Mouse (Mus musculus) heart, embryonic 15.5 days (tissue): ENCODE data around the gene Olfr576. TPM values are rescaled to one million over a fixed set of nuclear protein-coding genes. Genes with fewer than 3 reads are reported as not detected.

Source experiments
- ATAC-seq: fragments of 200-750 bp; cut with Nextera tagmentation; replicated peaks from 2 replicates; pipeline ENCODE4 v1.8.0; 2017; ENCODE audit warnings: low read depth, moderate TSS enrichment; ENCODE audit not compliant: insufficient number of reproducible peaks, insufficient read depth, low FRiP score
- H3K27ac ChIP-seq: fragments of 300-500 bp; sonication (generic); 2 replicates; pipeline ENCODE4 v1.5.1; 2015; ENCODE audit warnings: mild to moderate bottlenecking, inconsistent platforms
- H3K27me3 ChIP-seq: fragments of 300-500 bp; sonication (generic); 2 replicates; pipeline ENCODE4 v1.6.1; 2015; ENCODE audit warnings: inconsistent platforms
- H3K36me3 ChIP-seq: fragments of 300-500 bp; sonication (generic); 2 replicates; pipeline ENCODE4 v1.6.1; 2015; ENCODE audit warnings: mild to moderate bottlenecking, inconsistent platforms
- H3K4me1 ChIP-seq: fragments of 300-500 bp; sonication (generic); replicated peaks from 2 replicates; pipeline ENCODE4 v1.6.1; 2015; ENCODE audit warnings: inconsistent platforms
- H3K4me2 ChIP-seq: fragments of 300-500 bp; sonication (generic); 2 replicates; pipeline ENCODE4 v1.6.1; 2015; ENCODE audit warnings: inconsistent platforms, mild to moderate bottlenecking, moderate library complexity
- H3K4me3 ChIP-seq: fragments of 300-500 bp; sonication (generic); 2 replicates; pipeline ENCODE4 v1.5.1; 2015; ENCODE audit warnings: mild to moderate bottlenecking, inconsistent platforms
- H3K9ac ChIP-seq: fragments of 300-500 bp; sonication (generic); 2 replicates; pipeline ENCODE4 v1.6.1; 2015; ENCODE audit warnings: mild to moderate bottlenecking, inconsistent platforms
- H3K9me3 ChIP-seq: fragments of 300-500 bp; sonication (generic); replicated peaks from 2 replicates; pipeline ENCODE4 v1.6.1; 2016; ENCODE audit warnings: inconsistent platforms
- WGBS: fragments of 180-500 bp; shearing (Covaris S2); methylation state at CpG from one replicate; pipeline ENCODE4 v1.1.7; 2015; ENCODE audit warnings: mixed read lengths; 5-methylcytosine and 5-hydroxymethylcytosine counted together
- polyA plus RNA-seq: library from polyadenylated mRNA; unstranded; fragments of >200 nt; fragmentation: Nextera tagmentation; extraction: Ambion mirVana; gene quantifications from 2 replicates; pipeline ENCODE4 v1.2.1, GENCODE M21; 2015

Gene Olfr576
- polyA plus RNA-seq, 1 experiment from 2014 or later: not detected

DNA sequence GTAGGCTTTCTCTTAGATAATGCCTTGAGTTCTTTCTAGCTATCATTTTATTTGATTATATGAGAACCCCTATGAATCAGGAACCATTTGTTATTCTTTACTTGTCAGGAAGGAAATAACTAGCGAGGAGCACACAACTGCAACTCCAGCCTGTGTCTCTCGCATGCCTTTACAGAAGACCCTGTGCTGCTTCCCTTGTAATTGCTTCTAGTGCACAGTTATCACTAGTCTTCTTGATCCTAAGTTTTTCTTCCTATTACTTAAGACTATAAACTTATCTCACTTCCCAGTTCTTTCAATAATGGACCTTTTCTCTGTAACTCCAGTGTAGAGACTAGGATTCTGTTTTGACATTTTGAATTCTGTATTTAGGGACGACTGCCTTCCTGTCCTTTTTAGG is 4.3 kb upstream of the Olfr576 start:
- no peak overlapping the region for H3K9ac ChIP-seq
- 62% methylated on average over 3 of the region's 3 CpGs for WGBS
- no peak for ATAC-seq
- H3K36me3 ChIP-seq: no peaks in the 10 kb centered on the region
- H3K4me3 ChIP-seq: no peak overlapping the region
- H3K4me1 ChIP-seq: no peaks in the 10 kb centered on the region
- H3K4me2 ChIP-seq: no peak overlapping the region
- no peak overlapping the region for H3K27ac ChIP-seq
- no peaks in the 10 kb centered on the region for H3K9me3 ChIP-seq
- no peaks in the 10 kb centered on the region for H3K27me3 ChIP-seq

DNA sequence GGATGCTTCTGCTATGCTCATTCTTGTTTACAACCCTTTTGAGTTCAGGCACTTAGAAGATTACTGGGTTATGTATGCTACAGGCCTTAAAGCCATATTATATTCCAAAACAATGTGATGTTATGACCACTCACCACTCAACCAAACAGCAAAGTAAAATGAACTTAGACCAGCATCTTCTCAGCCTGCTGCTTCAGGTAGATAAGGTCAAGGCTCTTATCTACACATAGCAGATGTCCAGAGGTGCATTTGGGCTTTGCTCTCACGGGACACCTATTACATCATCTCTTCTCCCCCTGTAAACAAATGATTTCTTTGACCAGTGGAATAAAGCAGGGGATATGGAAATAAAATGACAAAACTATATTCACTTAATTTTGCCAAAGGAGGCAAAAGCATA is 3.9 kb upstream of the Olfr576 start, which contains the start of gene Olfr575:
Gene Olfr575 (minus strand): TSS at position 183 of the 400 bp plus-strand sequence.
- 20% methylated on average over 1 of the region's 1 CpGs for WGBS
- no peak within 1 kb of the TSS for H3K4me3 ChIP-seq
- no peaks in the 10 kb centered on the region for H3K4me1 ChIP-seq
- H3K9me3 ChIP-seq: no peaks in the 10 kb centered on the region
- H3K9ac ChIP-seq: no peak within 1 kb of the TSS
- H3K4me2 ChIP-seq: no peak within 1 kb of the TSS
- no peaks in the 10 kb centered on the region for H3K27me3 ChIP-seq
- H3K27ac ChIP-seq: no peak within 1 kb of the TSS
- ATAC-seq: no peak
- no peaks in the 10 kb centered on the region for H3K36me3 ChIP-seq

DNA sequence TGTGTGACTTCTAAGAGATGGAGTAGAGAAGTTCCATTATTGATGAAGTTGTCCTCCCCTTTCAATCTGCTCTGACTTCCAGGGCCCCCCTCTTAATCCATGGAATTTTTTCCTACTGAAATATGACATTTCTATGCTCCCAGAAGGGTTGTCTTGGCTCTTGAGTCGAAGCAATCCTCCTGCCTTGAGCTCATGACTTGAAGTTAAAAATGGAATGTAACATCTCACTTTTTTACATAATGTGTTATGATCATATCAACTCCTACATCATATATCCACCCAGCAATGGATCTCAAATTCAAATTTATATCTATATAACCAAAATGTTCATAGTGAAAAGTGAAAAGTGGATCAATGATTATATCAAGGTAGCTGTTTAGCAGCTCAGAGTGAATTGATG is 11.9 kb downstream of the Olfr576 start:
- H3K9ac ChIP-seq: no peak overlapping the region
- no peaks in the 10 kb centered on the region for H3K36me3 ChIP-seq
- 42% methylated on average over 1 of the region's 1 CpGs for WGBS

DNA sequence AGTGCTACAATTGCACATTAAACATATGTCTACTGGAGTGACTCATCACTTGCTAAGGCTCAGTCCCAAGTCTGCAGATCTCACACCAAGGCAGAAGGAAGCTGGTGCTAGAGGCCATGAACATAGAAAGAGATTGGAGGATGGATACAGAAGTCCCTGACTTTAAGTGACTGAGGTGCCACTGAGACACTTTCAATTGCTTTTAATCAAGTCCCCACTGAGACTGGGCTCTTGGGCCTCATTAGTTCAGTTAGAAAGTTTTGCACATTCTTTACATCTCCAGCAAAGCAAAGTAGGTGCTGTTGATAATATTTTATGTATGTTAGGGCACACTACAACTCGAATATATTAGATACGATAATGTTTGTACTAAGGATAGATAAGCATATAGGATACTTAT is 13.4 kb downstream of the Olfr576 start, which contains the start of gene Olfr577:
Gene Olfr577 (minus strand): TSS at position 101 of the 400 bp plus-strand sequence.
- H3K27ac ChIP-seq: no peak within 1 kb of the TSS
- H3K36me3 ChIP-seq: no peaks in the 10 kb centered on the region
- no peak within 1 kb of the TSS for H3K4me2 ChIP-seq
- no peak within 1 kb of the TSS for H3K4me3 ChIP-seq
- no peak within 1 kb of the TSS for H3K9ac ChIP-seq
- ATAC-seq: no peak
- H3K27me3 ChIP-seq: no peaks in the 10 kb centered on the region
- H3K4me1 ChIP-seq: no peaks in the 10 kb centered on the region
- WGBS: 70% methylated on average over 2 of the region's 2 CpGs
- no peaks in the 10 kb centered on the region for H3K9me3 ChIP-seq

More for the DNA sequence above, 11.9 kb downstream of the Olfr576 start:
- H3K9me3 ChIP-seq: no peaks in the 10 kb centered on the region
- H3K4me3 ChIP-seq: no peak overlapping the region
- no peak overlapping the region for H3K27ac ChIP-seq
- H3K4me1 ChIP-seq: no peaks in the 10 kb centered on the region
- no peaks in the 10 kb centered on the region for H3K27me3 ChIP-seq
- no peak overlapping the region for H3K4me2 ChIP-seq
- no peak for ATAC-seq

DNA sequence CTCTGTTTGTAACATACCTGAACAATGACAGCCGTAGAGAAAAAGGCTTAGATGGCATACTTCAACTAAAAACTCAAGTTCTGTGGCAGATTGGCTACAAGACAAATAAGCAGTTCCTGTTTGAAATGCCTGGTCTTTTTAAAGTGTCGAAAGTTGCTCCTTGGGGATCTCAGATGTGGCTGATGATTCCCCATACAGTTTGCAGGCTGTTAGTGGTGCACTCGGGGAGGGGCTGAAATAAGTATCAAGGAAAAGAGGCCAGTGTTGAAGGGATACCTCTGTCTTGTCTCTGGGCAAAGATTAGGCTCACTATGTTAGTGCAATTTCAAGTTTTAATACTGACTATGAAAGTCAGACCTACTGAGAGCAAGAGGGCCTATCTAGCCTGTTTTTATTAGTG is 26.8 kb downstream of the Olfr576 start, which contains the start of gene Olfr578:
Gene Olfr578 (minus strand): TSS at position 101 of the 400 bp plus-strand sequence.
- Histone ChIP-seq H3K27me3 (no peaks in the 10 kb centered on the region), H3K9me3 (no peaks in the 10 kb centered on the region), H3K4me3 (no peak within 1 kb of the TSS), H3K9ac (no peak within 1 kb of the TSS), H3K36me3 (no peaks in the 10 kb centered on the region), H3K4me2 (no peak within 1 kb of the TSS), H3K4me1 (no peaks in the 10 kb centered on the region), H3K27ac (no peak within 1 kb of the TSS)
- no peak for ATAC-seq
- WGBS: 48% methylated on average over 3 of the region's 3 CpGs

Other genes with a start within 250 kb of the Olfr576 start
- not detected in 2 replicates for gene Olfr33, start 243.6 kb upstream of the Olfr576 start, polyA plus RNA-seq
- not detected in 2 replicates for gene Olfr559, start 235.2 kb upstream of the Olfr576 start, polyA plus RNA-seq
- gene Olfr560, start 203.3 kb upstream of the Olfr576 start, polyA plus RNA-seq: not detected in 2 replicates
- 0.15 and 0.33 TPM in 2 replicates for gene Olfr78, start 203.2 kb upstream of the Olfr576 start, polyA plus RNA-seq
- not detected in 2 replicates for gene Olfr561, start 191.4 kb upstream of the Olfr576 start, polyA plus RNA-seq
- not detected in 2 replicates for gene Olfr564, start 159.2 kb upstream of the Olfr576 start, polyA plus RNA-seq
- not detected in 2 replicates for gene Olfr566, start 103.9 kb upstream of the Olfr576 start, polyA plus RNA-seq
- not detected in 2 replicates for gene Olfr568, start 85.5 kb upstream of the Olfr576 start, polyA plus RNA-seq
- gene Olfr569, start 71.8 kb upstream of the Olfr576 start, polyA plus RNA-seq: not detected in 2 replicates
- not detected in 2 replicates for gene Olfr570, start 68.1 kb upstream of the Olfr576 start, polyA plus RNA-seq
- gene Olfr571, start 45.1 kb upstream of the Olfr576 start, polyA plus RNA-seq: not detected in 2 replicates
- gene Olfr572, start 38.3 kb upstream of the Olfr576 start, polyA plus RNA-seq: not detected in 2 replicates
- not detected in 2 replicates for gene Olfr573-ps1, start 20.1 kb upstream of the Olfr576 start, polyA plus RNA-seq
- not detected in 2 replicates for gene Olfr574, start 14.2 kb upstream of the Olfr576 start, polyA plus RNA-seq
- gene Olfr575, start 3.9 kb upstream of the Olfr576 start, polyA plus RNA-seq: not detected in 2 replicates
- not detected in 2 replicates for gene Olfr577, start 13.3 kb downstream of the Olfr576 start, polyA plus RNA-seq
- gene Olfr578, start 26.7 kb downstream of the Olfr576 start, polyA plus RNA-seq: not detected in 2 replicates
- gene Olfr582, start 75.4 kb downstream of the Olfr576 start, polyA plus RNA-seq: not detected in 2 replicates
- gene Olfr583, start 88.6 kb downstream of the Olfr576 start, polyA plus RNA-seq: not detected in 2 replicates
- gene Olfr584, start 119.2 kb downstream of the Olfr576 start, polyA plus RNA-seq: not detected in 2 replicates
- gene Olfr585, start 135.1 kb downstream of the Olfr576 start, polyA plus RNA-seq: not detected in 2 replicates
- not detected in 2 replicates for gene Olfr586, start 163.0 kb downstream of the Olfr576 start, polyA plus RNA-seq
- gene Olfr588-ps1, start 178.2 kb downstream of the Olfr576 start, polyA plus RNA-seq: not detected in 2 replicates
- gene Olfr589, start 193.7 kb downstream of the Olfr576 start, polyA plus RNA-seq: not detected in 2 replicates
- not detected in 2 replicates for gene Olfr591, start 215.7 kb downstream of the Olfr576 start, polyA plus RNA-seq
- gene Olfr592, start 222.1 kb downstream of the Olfr576 start, polyA plus RNA-seq: not detected in 2 replicates
- gene Olfr593, start 249.2 kb downstream of the Olfr576 start, polyA plus RNA-seq: not detected in 2 replicates